Mouse (Mus musculus): Measurements from ENCODE around the gene Smim15. TPM values are rescaled to one million over a fixed set of nuclear protein-coding genes. Genes with fewer than 3 reads are reported as not detected.

Smim15 gene
- 10 to 100 TPM; 36.5 to 43.5 (median 39.5) TPM for total RNA-seq (2022)

DNA sequence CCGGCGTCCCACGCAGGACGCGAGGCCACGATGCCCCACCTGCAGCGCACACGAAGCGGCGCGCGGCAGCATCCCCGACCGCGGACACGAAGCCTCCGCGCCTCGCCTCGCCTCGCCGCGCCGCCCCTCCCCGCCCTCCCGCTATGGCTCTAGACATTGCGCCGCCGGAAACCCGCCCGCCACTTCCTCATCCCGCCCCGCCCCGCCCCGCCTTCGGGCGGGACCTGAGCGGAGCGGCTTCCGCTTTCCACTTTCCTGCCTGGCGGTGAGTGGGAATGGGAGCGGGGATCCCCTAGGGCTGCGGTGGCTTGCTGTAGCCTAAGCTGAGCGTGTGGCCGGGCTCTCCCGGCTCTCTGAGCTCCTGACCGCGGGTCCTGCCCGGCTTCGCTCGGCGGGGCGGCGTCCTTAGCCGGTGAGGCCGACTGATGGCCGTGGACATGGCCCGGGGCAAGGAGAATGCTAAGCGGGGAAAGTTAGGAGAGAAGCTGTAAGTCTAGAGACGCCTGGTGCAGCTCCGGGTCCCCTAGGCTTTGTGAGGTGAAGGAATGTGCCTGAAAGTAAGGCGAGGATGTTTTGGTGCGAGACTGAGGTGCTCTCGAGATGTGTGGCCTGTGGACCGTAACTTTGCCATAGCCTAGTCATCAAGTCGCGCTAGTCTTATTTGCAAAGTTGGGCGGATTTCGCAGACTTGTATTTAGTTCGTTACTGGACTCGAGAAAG, at the start of gene Smim15:
Smim15 (plus strand) TSS at position 225 of the 720 bp plus-strand sequence.
- DNase-seq, result peak; percentile 80

DNA sequence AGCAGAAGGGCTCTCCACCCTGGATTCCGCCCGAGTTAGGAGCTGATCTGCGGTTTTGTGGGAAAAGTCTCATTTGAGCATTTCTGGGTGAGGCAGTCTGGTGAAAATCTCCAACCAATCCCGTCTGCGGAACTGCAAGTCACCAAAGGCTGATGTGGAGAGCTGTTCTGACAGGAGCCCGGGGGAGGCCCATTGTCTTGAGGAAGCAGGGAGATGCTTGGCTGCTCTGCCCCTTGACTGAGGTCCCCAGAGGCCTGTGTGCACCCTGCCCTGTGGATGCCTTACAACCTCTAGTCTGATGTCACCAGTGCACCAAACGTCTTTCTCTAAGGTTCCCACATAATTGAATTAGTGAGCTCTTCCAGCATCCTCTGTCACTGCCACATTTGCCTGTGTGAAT, 49.0 kb upstream of the Smim15 start:
- no peak for DNase-seq

- no peak for DNase-seq
Observed at GRCm38 (mm10) chr13:107996301-107996700, 47.9 kb upstream of the Smim15 start.

GRCm38 (mm10) chr13:108007861-108008260, 36.4 kb upstream of the Smim15 start:
- no peak for DNase-seq

GRCm38 (mm10) chr13:108013110-108013509, 31.1 kb upstream of the Smim15 start:
- no peak for DNase-seq

GRCm38 (mm10) chr13:108013839-108014238, 30.4 kb upstream of the Smim15 start:
- no peak for DNase-seq

DNA sequence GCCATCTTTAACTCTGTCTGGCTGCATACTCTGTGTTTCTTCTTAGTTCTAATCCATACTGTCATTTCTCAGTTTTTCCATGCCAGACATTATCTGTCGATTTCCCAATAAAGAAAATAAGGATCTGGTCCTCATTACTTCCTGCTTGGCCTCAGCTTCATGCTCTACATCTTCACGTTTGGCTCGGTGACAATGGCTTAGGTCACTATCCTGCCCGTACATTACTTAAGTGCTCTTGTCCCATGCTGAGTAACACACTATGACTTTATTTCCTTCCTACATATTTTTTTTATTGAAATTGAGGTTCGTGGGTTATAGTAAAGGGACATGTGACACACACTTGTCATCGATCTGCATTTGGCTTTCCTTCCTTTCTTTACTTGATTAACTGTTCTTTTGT, 29.1 kb upstream of the Smim15 start:
- DNase-seq, result no peak

DNA sequence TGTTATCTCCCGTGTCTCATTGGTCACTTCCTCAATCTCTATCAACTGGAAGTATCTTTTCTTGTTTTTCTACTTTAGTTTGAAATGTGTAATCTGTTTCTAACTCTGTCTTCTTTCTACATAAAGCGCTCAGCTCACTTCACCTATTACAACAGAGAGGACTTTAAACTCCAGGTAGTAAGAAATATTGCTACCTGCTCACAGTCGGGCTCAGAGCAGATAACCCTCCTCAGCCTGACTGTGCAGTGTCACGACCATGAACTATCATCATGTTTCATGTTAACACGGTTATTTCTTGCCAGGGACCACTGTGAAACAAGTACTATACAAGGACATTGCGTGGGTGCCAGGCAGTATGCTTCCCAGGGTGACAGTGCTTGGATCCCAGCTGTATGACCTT, 26.9 kb upstream of the Smim15 start:
- no peak for DNase-seq

DNA sequence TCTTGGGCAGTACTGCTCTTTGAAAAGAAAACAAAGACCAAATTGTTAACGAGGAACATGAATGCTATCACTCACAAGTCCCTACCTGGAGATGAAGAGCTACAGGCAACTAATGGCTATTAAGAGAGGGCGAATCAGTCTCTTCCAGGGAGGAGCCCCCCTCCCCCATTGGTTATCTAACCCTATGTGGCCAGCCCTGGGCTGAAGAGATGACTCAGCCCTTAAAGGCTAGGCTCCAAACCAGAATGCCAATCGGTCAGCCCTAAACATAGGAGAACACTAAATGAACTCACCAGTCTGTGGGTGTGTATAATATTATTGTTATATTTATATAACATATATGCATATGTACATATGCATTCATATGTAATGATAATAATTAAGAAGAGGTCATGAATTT, 18.4 kb upstream of the Smim15 start:
- peak; percentile 3 for DNase-seq

DNA sequence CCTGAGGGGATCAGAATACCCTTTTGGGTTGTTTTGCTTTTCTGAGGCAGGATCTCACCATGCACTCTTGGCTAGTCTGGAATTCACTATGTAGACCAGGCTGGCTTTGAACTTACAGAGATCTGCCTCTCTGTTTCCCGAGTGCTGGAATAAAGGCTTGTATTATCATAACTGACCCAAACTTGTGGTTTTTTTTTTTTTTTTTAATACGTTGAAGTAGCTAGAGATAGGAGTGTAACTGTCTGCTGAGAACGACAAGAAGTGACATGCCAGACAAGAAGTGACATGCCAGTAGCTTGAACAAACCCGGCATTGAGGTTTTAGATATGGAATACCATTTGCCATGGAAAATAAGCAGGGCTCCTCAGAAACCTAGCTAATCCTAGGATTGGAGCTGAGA, 11.5 kb upstream of the Smim15 start:
- DNase-seq, result no peak

DNA sequence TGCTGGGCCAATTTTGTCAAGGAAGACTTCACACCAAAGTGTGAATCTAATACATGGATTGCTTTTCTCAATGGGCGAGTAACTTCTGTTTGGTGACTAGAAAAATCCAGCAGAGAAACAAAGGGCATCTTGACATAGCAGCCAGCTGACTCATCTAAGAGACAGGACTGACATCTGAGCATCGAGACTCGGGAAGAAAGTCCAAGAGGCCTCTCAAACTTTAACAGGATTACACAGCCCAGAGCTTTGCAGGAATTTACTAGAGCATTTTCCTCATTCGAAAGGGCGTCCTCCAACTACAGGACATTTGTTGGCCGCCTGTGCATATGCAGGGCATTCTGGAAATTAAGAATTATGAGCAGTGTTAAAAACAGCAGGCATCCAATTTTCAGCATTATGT, 4.9 kb upstream of the Smim15 start:
- no peak for DNase-seq

GRCm38 (mm10) chr13:108039902-108040301, 4.3 kb upstream of the Smim15 start:
- no peak for DNase-seq

GRCm38 (mm10) chr13:108040451-108040850, 3.8 kb upstream of the Smim15 start:
- DNase-seq, result no peak

GRCm38 (mm10) chr13:108041358-108041757, 2.9 kb upstream of the Smim15 start:
- peak; percentile 62 for DNase-seq

GRCm38 (mm10) chr13:108043431-108044221, 620 bp upstream of the Smim15 start:
- peak; percentile 13 for DNase-seq

- DNase-seq, result no peak
Observed at GRCm38 (mm10) chr13:108045646-108046045, 1.4 kb downstream of the Smim15 start.

- no peak for DNase-seq
Observed at GRCm38 (mm10) chr13:108046071-108046470, 1.8 kb downstream of the Smim15 start.

DNA sequence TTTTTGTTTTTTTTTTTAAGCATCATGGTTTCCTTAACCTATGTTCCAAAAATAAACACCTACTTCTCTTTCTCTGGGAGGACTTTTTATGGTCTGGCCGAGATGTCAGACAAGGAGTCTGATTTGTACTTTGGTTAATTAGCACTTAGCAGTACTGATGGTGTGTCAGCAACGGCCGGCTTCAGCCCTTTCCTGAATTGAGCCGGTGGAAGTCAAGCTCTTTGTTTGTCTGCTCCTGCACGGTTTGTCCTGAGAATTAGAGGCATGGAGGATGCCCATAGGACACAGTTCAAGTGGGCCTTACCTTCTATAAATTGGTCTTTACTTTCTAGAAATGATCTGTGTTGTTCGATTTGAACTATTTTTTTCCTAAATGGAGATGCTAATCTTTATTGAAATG, 2.6 kb downstream of the Smim15 start:
- DNase-seq, result no peak

DNA sequence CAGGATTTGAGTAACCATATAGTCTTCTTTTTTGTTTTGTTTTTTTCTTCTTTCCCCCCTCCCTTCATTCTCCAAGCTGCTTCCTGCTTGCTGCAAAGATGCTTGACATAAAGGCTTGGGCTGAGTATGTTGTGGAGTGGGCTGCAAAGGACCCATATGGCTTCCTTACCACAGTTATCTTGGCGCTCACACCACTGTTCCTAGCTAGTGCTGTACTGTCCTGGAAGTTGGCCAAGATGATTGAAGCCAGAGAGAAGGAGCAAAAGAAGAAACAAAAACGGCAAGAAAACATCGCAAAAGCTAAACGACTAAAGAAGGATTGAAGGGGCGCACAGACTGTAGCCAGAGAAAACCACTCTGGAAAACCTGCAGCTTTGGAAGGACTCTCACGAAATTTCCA, 3.1 kb downstream of the Smim15 start:
- no peak for DNase-seq

- DNase-seq, result no peak
Observed at GRCm38 (mm10) chr13:108056896-108057295, 12.7 kb downstream of the Smim15 start.

GRCm38 (mm10) chr13:108060286-108060885, 16.1 kb downstream of the Smim15 start:
- no peak for DNase-seq

DNA sequence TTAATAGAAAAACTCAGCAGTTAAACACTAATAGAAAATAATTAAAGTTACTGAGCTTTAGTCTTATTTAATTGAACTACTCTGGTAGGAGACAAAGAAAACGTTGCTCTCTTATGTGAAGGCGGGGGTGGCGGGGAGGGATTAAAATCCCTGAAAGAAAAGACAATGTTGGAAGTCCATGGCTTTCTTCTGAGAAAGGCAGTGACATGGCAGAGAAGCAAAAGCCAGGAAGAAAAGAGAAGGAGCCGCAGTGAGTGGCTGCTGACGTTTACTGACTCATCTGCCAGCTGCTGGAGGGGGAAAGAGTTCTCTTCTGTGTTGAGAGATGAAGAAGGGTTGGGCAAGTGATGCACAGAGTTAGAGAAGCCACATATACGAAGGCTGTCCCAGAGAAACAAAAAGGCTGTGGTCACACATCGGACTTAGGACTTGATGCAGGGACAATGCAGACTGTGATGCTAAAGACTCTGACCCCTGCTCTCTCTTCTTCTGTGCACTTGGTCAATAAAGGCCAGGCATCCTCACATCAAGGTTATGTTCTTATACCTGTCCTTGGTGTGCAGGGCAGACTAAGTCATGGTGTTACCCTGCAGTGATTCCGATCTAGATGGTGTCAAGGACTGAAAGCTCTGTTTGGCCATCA, 16.8 kb downstream of the Smim15 start:
- no peak for DNase-seq

GRCm38 (mm10) chr13:108062900-108063299, 18.7 kb downstream of the Smim15 start:
- DNase-seq, result no peak

Measured in adrenal gland, adult 8-10 months (tissue).